Mouse (Mus musculus) kidney, embryonic 15.5 days (tissue): ENCODE measurements at regions not wholly inside any gene's neighbourhood (a gene's known extent, or its start where the extent isn't known, plus 50 kb on each side); places are given as distances from the start of the nearest gene placed in this dataset.

ENCODE experiments used
- ATAC-seq: fragments of 200-750 bp; cut with Nextera tagmentation; replicated peaks from 2 replicates; pipeline ENCODE4 v1.8.0; 2017; ENCODE audit warnings: moderate TSS enrichment; ENCODE audit not compliant: low FRiP score
- H3K27ac ChIP-seq: fragments of 300-500 bp; sonication (generic); 2 replicates; pipeline ENCODE4 v1.5.1; 2015; ENCODE audit warnings: mild to moderate bottlenecking, inconsistent platforms
- H3K27me3 ChIP-seq: fragments of 300-500 bp; sonication (generic); 2 replicates; pipeline ENCODE4 v1.6.1; 2015; ENCODE audit warnings: inconsistent platforms
- H3K36me3 ChIP-seq: fragments of 300-500 bp; sonication (generic); 2 replicates; pipeline ENCODE4 v1.6.1; 2015; ENCODE audit warnings: inconsistent platforms
- H3K4me1 ChIP-seq: fragments of 300-500 bp; sonication (generic); 2 replicates; pipeline ENCODE4 v1.6.1; 2015; ENCODE audit warnings: inconsistent platforms
- H3K4me2 ChIP-seq: fragments of 300-500 bp; sonication (generic); 2 replicates; pipeline ENCODE4 v1.6.1; 2015; ENCODE audit warnings: moderate library complexity, mild to moderate bottlenecking, inconsistent platforms
- H3K4me3 ChIP-seq: fragments of 300-500 bp; sonication (generic); replicated peaks from 2 replicates; pipeline ENCODE4 v1.5.1; 2015; ENCODE audit warnings: mild to moderate bottlenecking, inconsistent platforms
- H3K9ac ChIP-seq: fragments of 300-500 bp; sonication (generic); 2 replicates; pipeline ENCODE4 v1.6.1; 2015; ENCODE audit warnings: mild to moderate bottlenecking, inconsistent platforms
- H3K9me3 ChIP-seq: fragments of 300-500 bp; sonication (generic); replicated peaks from 2 replicates; pipeline ENCODE4 v1.6.1; 2016; ENCODE audit warnings: inconsistent platforms
- WGBS: fragments of 180-500 bp; shearing (Covaris S2); methylation state at CpG from one replicate; pipeline ENCODE4 v1.1.7; 2015; ENCODE audit warnings: mixed read lengths; 5-methylcytosine and 5-hydroxymethylcytosine counted together

DNA sequence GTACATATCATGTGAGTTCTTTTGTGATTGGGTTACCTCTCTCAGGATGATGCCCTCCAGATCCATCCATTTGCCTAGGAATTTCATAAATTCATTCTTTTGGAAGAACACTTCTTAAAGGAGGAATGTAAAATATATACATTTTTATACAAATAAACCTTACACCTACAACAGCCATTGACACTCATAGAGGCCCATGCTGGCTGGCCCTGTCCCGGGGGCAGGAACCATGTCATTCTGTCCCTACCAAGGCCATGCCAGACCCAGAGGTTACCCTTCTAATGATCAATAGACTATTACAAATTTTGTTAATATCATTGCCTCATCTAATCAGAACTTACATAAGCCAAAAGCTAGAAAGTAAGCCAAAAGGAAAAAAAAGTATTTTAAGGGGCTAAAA, 49.9 kb upstream of the Boc start:
- Histone ChIP-seq H3K27me3 (no peaks in the 10 kb centered on the region), H3K4me1 (no peaks in the 10 kb centered on the region), H3K4me2 (no peak overlapping the region), H3K27ac (no peak overlapping the region), H3K36me3 (no peaks in the 10 kb centered on the region), H3K9ac (no peak overlapping the region), H3K9me3 (no peaks in the 10 kb centered on the region), H3K4me3 (no peak overlapping the region)
- no peak for ATAC-seq
- WGBS, result 100% methylated on average over 1 of the region's 1 CpGs
